Mouse (Mus musculus): ENCODE measurements at regions not wholly inside any gene's neighbourhood (a gene's known extent, or its start where the extent isn't known, plus 50 kb on each side); places are given as distances from the start of the nearest gene placed in this dataset.

- DNase-seq (ENCODE audit: low read depth, low spot score), result no peak
Observed at GRCm38 (mm10) chr4:54161337-54161993, 335.6 kb downstream of the Tmem38b start.

GRCm38 (mm10) chr4:54162308-54162707, 336.5 kb downstream of the Tmem38b start:
- no peak for DNase-seq (ENCODE audit: low read depth, low spot score)

- no peak for DNase-seq (ENCODE audit: low read depth, low spot score)
Observed at GRCm38 (mm10) chr4:54170202-54170931, 344.5 kb downstream of the Tmem38b start.

- DNase-seq (ENCODE audit: low read depth, low spot score), result no peak
Observed at GRCm38 (mm10) chr4:54184213-54184612, 358.4 kb downstream of the Tmem38b start.

GRCm38 (mm10) chr4:54195734-54196133, 369.9 kb downstream of the Tmem38b start:
- no peak for DNase-seq (ENCODE audit: low read depth, low spot score)

- DNase-seq (ENCODE audit: low read depth, low spot score), result no peak
Observed at GRCm38 (mm10) chr4:54202440-54202839, 376.6 kb downstream of the Tmem38b start.

GRCm38 (mm10) chr4:54224572-54224971, 398.7 kb downstream of the Tmem38b start:
- DNase-seq (ENCODE audit: low read depth, low spot score), result no peak
